Mouse (Mus musculus): Measurements from ENCODE around the gene Traf6.

The Traf6 gene

DNA sequence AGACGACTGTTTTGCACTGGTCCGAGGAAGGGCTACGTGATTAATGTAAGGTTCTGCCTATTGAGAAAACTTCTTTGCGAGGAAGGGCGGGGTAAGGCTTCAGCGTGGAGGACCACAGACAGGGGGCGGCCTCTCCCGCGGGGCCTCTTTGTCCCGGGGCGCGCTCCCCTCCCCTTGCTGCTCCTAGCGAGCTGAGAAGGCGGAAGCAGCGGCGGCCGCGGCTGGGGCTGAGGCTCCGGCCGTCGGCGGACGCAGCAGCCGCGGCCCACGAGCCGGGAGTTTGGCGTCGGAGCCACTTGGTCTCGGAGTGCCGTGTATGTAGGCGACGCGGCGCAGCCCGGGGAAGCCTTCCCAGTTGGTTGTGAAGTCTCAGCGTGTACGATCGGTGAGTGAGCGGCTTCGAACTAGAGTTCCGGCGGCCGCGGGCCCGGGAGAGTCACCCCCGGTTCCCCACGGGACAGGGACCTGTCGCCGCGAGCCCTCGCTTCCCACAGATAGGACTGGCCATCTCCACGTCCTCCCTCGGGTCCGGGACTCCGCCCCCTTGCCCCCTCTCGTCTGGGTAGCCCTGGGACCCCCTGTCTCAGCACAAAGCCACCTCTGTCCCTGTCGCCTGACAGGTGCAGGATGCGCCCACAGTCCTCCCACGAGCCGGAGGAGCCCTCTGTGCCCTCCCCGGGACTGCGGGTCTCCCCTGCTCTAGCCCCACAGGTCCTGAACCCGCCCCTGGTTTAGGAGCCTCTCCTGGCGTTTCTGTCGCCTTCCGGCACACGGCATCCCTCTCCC, at the start of gene Traf6:
TSS of gene Traf6 (plus strand) at position 194 of the 786 bp plus-strand sequence.
- peak; percentile 77 to 89 for DNase-seq (ENCODE audit: low spot score in 2 of 2)

DNA sequence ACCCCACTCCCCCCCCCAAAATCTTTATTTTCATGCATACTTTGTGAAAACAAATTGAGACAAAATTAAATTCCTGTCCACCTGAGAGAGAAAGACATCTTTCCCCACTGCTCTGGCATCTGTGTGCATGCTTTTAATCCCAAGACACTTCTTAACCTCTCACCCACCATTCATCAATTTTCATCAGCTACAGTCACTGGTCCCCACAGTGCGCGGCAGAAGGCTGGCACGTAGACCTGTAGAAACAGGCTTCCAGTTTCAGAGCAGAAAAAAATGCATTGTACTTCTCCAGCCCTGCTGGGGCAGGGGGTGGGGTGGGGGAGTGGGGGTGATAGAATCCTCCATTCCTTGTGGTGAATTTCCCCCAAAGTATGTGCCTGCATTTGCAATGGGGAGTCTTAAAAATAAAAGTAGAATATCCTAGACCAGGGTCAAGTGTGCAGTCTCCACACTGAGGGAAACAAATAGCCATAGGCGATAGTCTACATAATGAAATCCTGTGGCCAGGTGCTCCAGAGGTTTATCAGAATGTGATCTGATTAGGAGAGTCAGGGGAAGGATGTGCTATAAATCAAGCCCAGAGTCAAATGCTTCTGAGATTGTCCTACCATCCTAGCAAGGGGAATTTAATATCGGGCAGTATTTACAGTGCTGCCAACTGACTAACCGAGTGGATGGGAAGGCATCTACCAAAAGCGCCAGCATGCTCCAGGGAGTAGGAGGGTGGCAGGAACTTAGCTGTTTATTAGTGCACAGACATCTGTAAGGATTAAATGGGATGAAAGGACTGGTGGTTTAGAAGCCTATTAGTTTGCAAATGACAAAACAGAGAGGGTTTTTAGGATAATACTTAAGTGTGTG, 39.0 kb upstream of the Traf6 start:
- DNase-seq (ENCODE audit: low spot score in 2 of 2), result no peak

DNA sequence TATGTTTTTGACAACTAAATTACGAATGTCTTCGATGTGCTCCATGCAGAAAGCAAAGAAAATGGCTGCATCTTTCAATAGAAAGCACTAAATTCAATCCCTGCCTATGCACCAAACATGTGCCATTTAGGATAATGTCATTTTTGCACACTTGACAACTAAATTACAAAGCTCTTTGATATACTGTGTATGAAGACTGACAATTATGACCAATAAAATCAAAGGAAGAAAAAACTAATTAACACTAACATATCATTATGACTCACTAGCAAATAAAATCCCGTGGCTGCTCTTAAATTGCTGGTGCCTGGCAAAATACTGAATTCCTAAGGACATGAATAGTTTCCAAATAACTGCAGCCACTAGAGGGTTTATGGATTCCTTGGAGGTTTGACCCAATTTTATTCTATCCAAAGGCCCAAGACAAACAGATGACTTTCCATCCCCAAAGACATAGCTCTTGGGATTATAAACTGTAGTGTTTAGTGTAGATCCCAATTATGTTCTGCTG, 38.3 kb upstream of the Traf6 start:
- DNase-seq (ENCODE audit: low spot score in 2 of 2), result no peak

DNA sequence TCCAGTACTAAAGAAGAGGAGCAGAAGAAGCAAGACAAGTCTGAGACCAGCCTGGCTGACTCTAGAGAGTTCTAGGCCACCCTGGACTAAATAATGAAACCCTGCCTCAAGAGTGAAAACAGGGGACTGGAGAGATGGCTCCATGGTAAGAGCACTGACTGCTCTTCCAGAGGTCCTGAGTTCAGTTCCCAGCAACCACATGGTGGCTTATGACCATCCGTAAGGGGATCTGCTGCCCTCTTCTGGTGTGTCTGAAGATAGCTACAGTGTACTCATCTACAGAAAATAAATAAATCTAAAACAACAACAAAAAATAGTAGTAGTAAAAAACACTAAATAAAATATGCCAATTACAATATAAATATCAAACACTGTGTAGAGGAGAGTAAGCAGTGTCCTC, 32.4 kb upstream of the Traf6 start:
- DNase-seq (ENCODE audit: low spot score in 2 of 2), result no peak

DNA sequence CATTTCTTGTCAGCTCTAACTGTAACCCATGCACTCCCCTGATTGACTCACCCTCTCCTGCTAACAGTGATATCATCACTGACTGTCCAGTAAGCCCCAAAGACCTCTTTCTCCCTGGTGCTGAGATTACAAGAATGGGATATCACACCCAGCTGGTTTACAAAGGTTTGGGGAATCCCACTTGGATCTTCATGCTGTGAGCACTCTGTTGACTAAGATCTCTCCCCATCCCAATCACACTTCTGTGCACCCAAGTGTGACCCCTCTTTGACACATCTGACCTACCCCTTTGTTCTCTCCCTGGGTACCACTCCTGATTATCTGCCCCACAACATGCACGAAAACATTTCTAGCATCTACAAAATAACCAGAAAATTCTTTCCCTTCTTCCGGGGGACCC, 29.9 kb upstream of the Traf6 start:
- no peak for DNase-seq (ENCODE audit: low spot score in 2 of 2)

DNA sequence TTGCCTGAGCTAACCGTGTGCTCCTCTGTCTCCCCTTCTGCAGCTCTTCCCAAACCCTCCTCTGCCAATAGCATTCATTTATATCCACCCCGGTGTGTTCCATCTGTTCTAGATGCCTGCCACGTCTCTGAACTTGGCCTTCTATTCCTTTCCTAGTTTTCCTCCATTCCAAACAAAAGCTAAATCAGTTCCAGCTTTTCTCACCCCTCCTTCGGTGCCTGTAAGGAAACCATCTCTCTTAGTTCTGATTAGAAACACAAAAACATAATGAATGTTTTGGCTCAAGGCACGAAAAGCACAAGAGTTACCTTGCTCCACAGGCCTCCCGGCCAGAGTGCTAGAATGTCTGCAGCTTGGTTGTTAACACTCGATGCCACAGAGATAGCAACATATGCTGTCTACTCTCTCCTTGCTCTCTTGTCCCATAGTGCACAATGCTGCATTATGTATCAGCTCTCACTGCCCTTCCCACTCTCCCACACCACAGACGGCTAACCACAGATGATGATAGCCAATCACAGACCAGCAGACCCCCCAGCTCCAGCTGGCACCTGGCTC, 29.0 kb upstream of the Traf6 start, which contains the start of the genes Rag1 and B230118H07Rik:
TSS of gene Rag1 (minus strand) at position 388 of the 558 bp plus-strand sequence.
TSS of gene B230118H07Rik (minus strand) at position 419 of the 558 bp plus-strand sequence.
- DNase-seq (ENCODE audit: low spot score in 2 of 2), result no peak

DNA sequence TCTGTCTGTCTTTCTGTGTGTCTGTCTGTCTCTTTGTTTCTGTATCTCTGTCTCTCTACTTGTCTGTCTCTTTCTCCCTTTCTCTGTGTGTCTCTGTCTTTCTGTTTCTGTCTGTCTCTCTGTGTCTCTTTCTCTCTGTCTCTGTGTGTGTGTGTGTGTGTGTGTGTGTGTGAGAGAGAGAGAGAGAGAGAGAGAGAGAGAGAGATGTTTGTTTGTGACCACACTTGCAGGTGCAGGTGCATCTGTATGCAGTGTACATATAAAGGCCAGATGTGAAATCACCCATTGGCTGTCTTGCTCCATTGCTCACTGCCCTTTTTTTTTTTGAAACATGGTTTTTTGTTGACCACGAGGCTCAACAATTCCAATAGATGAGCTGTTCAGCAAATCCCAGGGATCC, 27.8 kb upstream of the Traf6 start:
- DNase-seq (ENCODE audit: low spot score in 2 of 2), result no peak

DNA sequence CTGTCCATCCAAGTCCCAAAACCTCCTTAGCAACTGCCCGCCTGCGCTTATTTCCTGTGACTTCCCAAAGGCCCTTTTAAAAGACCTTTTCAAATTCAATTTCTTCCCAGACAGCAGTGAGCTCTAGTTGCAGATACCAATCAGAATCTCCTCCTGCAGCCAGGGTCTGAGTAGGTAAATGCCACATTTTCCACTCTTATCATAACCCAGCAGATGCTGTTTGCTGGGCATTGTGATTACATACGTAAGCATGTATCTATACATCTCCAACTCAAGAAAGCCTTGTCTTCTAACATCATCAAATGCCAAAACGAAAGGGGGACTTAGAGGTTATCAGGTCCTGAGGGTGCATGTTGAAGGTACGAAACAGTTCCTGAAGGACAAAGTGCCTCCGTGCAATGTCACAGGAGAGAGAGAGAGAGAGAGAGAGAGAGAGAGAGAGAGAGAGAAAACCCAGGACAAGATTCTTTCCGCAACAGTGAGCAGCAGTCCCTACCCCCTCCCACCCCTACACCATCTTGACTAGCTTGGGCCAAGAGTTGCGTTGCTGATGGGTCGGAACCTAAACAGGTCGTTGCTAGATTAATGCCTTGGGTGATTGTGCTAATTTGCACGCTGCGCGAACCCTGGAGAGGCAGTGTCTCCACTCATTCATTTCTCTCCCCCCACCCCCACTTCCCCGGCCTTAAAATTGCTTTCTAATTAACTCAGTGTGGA, 25.9 kb upstream of the Traf6 start:
- DNase-seq (ENCODE audit: low spot score in 2 of 2), result no peak

DNA sequence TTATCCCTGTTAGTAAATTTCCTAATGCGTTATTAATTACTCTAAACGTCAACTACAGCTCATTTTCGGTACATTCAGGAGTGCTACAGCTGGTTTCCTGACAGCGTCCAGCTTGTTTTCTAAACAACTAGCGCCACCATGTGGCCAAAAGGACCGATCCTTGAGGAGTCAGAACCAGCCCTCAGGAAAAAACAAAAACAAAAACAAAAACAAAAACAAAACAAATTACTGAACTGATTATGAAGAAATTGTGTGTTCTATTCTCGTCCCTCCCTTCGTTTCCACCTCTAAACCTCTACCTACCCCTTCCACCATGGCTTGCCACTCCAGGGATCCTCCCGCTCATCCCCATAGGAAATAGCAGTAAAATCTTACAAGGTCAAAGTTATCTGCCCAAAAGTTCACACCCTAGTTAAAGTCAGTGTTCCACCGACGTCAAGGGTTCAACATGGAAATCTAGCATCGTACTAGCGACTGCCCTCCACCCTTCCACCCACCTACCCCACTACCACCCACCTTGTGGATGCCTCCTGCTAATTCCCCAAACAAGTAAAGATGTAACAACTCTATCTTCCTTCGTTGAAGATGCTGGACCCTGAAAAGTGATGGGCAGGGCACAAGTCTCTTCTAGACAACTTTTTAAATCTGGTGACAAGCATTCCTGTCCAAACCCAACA, 25.2 kb upstream of the Traf6 start:
- DNase-seq (ENCODE audit: low spot score in 2 of 2), result peak; percentile 48 to 56

DNA sequence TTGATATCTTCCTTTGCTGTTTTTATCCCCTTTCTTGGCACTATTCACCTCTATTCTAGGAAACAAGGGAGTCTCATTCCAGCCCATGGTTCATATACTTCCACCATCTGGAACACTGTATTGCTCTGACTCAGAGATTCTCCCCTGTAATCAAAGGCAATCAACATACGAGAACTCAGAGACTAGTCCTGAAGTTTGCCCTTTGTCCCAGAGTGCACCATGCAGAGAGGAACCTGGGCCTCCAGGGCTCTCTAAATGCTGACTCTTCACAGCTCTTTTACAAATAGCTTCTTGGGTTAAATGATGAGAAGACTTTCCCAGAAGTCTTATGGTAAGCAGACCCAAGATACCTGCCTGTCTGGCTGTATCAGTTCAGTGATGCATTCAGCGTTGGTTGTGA, 17.7 kb upstream of the Traf6 start:
- no peak for DNase-seq (ENCODE audit: low spot score in 2 of 2)

DNA sequence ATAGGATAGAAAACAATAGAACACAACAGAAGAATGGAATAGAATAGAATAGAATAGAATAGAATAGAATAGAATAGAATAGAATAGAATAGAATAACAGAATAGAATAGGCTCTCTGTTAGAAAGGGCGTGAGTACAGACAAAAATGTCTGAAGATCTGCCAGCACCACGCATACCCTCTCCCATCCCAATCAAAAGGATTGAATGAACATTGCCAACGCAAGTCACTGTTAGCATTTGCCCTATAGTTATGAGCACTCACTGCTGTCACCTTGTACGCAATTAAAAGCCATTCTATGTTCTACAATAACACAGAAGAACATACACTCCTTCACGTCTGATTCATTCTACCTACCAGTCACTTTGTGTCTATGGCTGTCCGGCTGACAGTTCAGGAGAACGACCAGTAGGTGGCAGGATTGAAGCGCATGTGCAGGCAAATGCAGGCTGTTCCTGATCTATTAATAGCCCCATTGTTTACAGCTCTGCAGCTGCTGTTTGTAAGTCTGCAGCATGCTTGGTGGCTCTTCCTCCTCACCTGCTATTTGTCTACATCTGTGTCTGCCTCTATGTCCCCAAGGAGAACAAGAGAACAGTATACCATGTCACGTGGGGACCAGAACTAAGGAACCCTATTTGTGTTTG, 13.0 kb upstream of the Traf6 start:
- DNase-seq (ENCODE audit: low spot score in 2 of 2), result peak; percentile 41 to 64

DNA sequence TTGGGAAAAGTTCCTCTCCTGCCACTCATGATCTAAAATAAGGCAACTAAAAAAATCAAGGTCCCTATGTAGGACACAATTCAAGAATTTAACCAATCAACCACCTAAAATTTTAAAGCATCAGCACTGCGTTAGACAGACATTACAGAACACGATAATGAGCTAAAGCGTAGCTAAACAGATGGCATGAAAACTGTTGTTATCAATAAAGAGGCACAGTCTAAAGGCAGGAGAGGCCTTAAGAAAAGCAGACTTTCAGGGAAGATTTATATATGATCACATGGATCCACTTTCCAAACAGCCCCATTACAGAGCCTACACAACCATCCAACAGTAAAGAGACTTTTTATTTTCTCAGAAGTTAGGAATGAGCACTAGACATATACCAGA, 12.5 kb upstream of the Traf6 start:
- no peak for DNase-seq (ENCODE audit: low spot score in 2 of 2)

DNA sequence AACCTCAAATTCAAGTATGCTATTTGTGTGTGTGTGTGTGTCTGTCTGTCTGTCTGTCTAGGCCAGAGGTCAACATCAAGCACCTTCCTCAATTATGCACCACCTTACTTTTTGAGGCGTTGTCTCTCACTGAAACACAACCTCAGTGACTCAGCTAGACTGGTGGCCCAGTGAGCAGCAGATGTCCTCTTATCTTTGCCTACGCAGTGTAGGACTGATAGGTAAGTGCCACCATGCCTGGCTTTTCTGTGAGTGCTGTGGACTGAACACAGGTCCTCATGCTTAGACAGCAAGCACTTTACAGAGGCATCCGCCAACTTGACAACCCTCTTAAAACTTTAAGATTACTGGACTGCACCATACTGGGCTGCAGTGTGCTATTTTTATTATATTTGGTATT, 9.5 kb upstream of the Traf6 start:
- no peak for DNase-seq (ENCODE audit: low spot score in 2 of 2)

DNA sequence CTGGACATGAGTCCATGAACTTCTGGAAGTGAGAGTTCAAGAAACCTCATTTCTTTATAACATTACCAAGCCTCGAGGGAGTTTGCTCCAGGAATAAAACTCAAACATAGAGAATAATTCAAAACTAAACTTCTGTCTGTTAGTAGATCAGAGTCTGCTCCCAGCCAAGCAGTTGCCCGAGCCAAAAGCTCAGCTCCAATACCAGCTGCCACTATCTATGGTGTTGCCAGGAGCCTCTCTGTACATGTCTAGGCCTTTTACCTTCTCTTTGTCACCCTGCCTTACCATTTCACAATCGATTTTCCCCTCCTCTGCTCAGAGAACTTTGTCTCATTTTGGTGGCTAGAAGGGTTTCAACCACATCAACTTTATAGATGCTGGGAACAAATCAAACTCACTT, 4.7 kb upstream of the Traf6 start:
- no peak for DNase-seq (ENCODE audit: low spot score in 2 of 2)

DNA sequence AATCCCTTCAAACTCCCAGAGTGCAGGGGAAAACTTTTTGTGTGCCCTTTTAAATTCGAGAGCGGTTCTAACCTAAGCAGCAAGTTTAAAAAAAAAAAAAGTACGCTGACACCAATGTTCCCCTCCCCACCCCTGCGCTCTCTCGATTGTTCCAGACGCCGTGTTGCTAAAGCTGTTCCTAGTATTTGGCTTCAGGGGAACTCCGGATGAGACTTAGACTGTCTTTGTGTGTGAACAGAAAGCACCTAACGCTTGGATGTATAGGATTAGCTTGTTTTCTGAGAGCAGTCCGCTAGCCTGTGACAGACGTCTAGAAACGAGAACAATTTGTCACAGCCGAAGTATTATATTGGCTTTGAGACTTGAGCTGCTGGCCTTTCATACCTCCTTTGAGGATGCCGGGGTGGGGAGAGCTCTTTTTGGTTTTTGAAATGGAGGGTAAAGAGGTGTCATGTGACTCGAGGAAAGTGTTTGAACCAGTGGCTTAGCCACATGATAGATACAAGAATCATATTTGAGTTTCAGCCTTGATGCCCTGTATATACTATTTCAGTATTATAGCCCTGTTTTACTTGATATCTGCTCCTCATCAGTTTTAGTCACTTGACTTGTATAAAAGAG, 1.0 kb downstream of the Traf6 start:
- no peak for DNase-seq (ENCODE audit: low spot score in 2 of 2)

DNA sequence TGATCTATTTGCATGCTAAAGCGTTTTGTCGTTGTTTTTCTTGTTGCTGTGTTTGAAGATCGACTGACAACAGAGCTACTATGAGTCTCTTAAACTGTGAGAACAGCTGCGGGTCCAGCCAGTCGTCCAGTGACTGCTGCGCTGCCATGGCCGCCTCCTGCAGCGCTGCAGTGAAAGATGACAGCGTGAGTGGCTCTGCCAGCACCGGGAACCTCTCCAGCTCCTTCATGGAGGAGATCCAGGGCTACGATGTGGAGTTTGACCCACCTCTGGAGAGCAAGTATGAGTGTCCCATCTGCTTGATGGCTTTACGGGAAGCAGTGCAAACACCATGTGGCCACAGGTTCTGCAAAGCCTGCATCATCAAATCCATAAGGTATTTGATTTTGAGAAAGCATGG, 6.2 kb downstream of the Traf6 start:
- peak in 1 of 2 experiments; percentile 20 for DNase-seq (ENCODE audit: low spot score in 2 of 2)

DNA sequence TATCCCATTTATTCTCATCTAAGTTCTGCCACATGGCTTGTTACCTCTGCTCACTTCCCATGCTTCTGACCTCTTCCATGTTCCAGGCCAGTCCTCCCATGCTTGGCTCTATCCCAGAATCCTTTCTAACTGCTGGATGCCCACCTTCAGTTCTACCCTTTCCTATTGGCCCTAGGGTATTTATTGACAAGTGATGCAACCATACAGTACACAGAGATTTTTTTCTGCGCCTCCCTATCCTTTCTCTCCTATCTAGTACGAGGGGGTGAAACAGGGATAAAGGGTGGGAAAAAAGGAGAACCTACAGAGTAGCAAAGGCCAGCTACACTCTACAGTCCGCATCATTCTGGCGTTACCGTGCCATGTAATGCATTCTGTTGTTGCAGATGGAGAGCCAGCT, 9.8 kb downstream of the Traf6 start:
- DNase-seq (ENCODE audit: low spot score in 2 of 2), result no peak

DNA sequence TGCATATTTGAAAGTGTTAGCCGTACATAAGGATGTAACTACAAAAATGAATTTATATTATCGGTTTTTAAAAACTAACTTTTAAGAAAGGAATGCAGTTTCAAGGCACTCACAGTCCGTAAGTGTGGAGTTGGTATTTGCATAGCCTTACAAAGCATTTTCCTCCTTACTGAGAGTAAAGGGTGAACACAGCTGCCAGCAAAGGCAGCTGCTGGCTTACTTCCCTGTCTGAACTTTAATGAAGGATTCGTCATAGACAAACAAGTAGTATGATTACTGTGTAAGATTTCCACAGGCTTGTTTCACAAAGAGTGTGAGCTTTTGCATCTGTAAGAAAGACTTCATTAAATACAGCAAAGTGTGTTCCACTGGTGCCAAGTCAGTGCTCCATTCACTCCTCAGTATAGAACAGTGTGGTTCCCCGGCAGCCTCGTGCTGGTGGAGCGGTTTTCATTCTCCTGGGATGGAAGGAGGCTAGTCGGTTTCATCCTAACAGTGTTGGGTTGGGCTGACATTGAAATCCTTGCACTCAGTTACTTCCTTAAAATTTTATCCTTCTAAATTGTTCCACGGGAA, 12.1 kb downstream of the Traf6 start:
- DNase-seq (ENCODE audit: low spot score in 2 of 2), result no peak

DNA sequence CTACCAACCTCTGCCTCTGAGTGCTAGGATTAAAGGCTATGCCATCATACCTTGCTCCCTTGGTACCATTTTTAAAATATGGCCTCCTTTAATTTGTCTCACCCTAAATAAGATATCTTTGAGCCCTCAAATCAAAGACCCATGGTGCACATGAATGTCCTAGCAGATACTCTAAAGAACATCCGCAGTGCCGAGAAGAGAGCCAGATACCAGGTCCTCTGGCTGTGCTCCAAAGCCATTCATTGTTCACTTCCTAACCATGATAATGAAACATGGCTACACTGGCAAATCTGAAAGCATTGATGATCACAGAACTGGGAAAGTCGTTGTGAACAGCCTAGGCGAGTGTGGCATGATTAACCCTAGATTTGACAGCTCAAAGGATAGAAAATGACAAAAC, 14.8 kb downstream of the Traf6 start:
- DNase-seq (ENCODE audit: low spot score in 2 of 2), result no peak

Measured in urinary bladder, postnatal 36 days (tissue).